Mouse (Mus musculus) v-Abl transformed pro-B cells (cell line): ENCODE data around the gene Gstk1.

ENCODE experiments used
- in situ Hi-C, 2 experiments: fragments of 400-800 bp; cut with MboI; formaldehyde crosslinking; loops; one replicate each; pipeline ENCODE4 v1.15.1; 2025; ENCODE audit not compliant: unreplicated experiment in 2 of 2

Gene Gstk1

GRCm38 (mm10) chr6:42264626-42265312, 19.0 kb downstream of the Gstk1 start, which contains the start of gene Casp2:
Casp2 (plus strand) TSS chr6:42264985.
- in situ Hi-C loops = loop anchor here (5.0 to 25.0 kb wide), 5 partner anchors 710 to 1377 kb away; partner anchors contain the start of gene Moxd2 (in 1 of the 2)

GRCm38 (mm10) chr6:42265391-42266330, 19.9 kb downstream of the Gstk1 start:
- in situ Hi-C loops = loop anchor here (10.0 to 25.0 kb wide), 4 partner anchors 711 to 1378 kb away; partner anchors contain the start of gene Moxd2 (in 1 of the 2)

- in situ Hi-C loops = loop anchor here in 1 of 2 experiments (25.0 kb wide), 1 partner anchor 1384 kb away; the partner anchor contains the start of gene Moxd2
These were observed 25.1 kb downstream of the Gstk1 start for GRCm38 (mm10) chr6:42270817-42271216.

GRCm38 (mm10) chr6:42276151-42276550, 30.4 kb downstream of the Gstk1 start:
- in situ Hi-C loops = loop anchor here (25.0 kb wide), 2 partner anchors 1386 to 1789 kb away; partner anchors contain the start of genes Tas2r108 (in 2 of the 2), Tas2r137 (in 2 of the 2) and Tpk1 (in 2 of the 2)

- in situ Hi-C loops = loop anchor here (25.0 kb wide), 2 partner anchors 1379 to 1796 kb away; partner anchors contain the start of genes Tas2r108 (in 2 of the 2), Tas2r137 (in 2 of the 2) and Tpk1 (in 2 of the 2)
These were observed 37.3 kb downstream of the Gstk1 start for GRCm38 (mm10) chr6:42282865-42283528.

GRCm38 (mm10) chr6:42286448-42286847, 40.7 kb downstream of the Gstk1 start, which contains the start of gene Clcn1:
Clcn1 (plus strand) TSS chr6:42286685.
- in situ Hi-C loops = loop anchor here (25.0 kb wide), 2 partner anchors 1376 to 1799 kb away; partner anchors contain the start of genes Tas2r108 (in 2 of the 2), Tas2r137 (in 2 of the 2) and Tpk1 (in 2 of the 2)

GRCm38 (mm10) chr6:42287562-42287961, 41.8 kb downstream of the Gstk1 start:
- in situ Hi-C loops = loop anchor here (25.0 kb wide), 2 partner anchors 1375 to 1800 kb away; partner anchors contain the start of genes Tas2r108 (in 2 of the 2), Tas2r137 (in 2 of the 2) and Tpk1 (in 2 of the 2)

- in situ Hi-C loops = loop anchor here (25.0 kb wide), 2 partner anchors 1369 to 1806 kb away; partner anchors contain the start of genes Tas2r108 (in 2 of the 2), Tas2r137 (in 2 of the 2) and Tpk1 (in 2 of the 2)
These were observed 47.6 kb downstream of the Gstk1 start for GRCm38 (mm10) chr6:42293327-42293726.

- in situ Hi-C loops = loop anchor here (25.0 kb wide), 2 partner anchors 1367 to 1808 kb away; partner anchors contain the start of genes Tas2r108 (in 2 of the 2), Tas2r137 (in 2 of the 2) and Tpk1 (in 2 of the 2)
These were observed 49.9 kb downstream of the Gstk1 start for GRCm38 (mm10) chr6:42295549-42296094.

- in situ Hi-C loops = loop anchor here (25.0 kb wide), 2 partner anchors 1363 to 1812 kb away; partner anchors contain the start of genes Tas2r108 (in 2 of the 2), Tas2r137 (in 2 of the 2) and Tpk1 (in 2 of the 2)
These were observed 53.6 kb downstream of the Gstk1 start for GRCm38 (mm10) chr6:42299362-42299761.
